Mouse (Mus musculus) kidney, adult 8-10 months (tissue): ENCODE data around the gene Mchr1.

Source experiments
- DNase-seq, 2 experiments: peaks; one replicate each; pipeline ENCODE4 v3.0.0; 2022

The Mchr1 gene

DNA sequence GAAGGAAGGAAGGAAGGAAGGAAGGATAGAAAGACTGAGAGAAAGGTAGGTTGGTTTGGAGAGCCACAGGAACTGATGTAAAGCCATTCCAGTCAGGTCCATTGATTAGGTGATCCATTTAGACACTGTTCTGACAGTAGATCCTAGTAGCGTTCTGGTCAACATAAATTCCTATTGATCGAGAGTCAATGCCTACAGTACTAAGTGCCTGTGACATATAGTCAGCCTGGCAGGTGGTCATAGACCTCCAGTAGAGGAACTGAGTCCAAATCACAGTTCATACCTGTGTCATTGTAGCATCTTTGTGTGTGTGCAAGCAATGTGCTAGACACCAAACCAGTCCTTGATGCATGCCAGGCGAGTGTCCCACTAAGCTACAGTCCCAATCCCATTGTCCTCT, 7.0 kb upstream of the Mchr1 start:
- DNase-seq = no peak

DNA sequence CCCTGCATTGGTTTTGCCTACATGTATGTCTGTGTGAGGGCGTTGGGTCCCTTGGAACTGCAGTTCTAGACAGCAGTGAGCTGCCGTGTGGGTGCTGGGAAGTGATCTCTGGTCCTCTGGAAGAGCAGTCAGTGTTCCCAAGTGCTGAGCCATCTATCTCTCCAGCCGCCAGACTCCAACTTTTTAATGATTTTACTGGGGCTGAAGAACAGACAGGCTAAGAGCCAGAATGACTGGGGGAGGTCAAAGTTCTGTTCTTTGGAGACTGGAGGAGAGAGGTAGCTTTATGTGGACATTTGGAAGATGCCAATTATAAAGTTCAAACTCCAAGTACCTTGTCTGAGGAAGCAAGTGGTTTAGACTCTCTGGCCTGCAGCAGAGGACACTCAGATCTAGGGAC, 5.5 kb upstream of the Mchr1 start:
- peak; percentile 72 to 85 for DNase-seq

DNA sequence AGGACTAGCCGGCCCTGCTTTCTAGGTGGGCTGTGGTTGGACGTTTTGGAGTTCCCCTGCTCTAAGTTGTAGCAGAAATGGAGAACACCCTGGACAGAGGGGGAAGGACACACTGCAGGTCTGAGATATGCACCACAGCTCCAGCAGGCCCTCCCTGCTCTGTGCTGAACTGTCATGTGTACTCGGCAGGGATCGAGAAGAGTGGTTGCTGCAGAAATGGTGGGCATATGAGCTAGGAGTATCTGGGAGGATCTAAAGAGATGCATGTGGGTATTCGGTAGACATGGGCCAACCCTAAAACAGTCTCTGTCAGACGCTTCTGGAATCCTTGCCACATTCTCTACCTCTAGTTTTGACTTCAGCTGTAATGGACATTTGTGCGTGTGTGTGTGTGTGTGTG, 4.0 kb upstream of the Mchr1 start:
- no peak for DNase-seq

DNA sequence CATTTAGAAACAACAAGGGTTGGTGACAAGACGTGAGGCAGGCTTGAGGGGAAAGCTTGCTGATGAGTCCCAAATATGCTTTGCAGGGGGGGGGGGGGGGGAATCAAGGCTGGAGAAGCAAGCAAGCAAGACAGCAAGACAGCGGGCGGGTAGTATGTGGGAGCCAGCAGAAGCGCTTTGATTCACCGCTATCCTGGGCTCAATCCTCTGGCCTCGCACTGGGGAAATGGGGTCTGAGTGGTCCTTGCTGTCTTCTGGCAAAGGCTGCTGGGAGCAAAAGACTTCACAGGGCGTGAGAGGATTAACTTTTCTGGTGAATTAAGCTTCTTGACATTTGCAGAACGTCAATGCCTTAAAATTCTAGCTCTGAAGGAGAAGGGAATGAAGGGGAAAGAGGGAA, 763 bp downstream of the Mchr1 start:
- DNase-seq = no peak

DNA sequence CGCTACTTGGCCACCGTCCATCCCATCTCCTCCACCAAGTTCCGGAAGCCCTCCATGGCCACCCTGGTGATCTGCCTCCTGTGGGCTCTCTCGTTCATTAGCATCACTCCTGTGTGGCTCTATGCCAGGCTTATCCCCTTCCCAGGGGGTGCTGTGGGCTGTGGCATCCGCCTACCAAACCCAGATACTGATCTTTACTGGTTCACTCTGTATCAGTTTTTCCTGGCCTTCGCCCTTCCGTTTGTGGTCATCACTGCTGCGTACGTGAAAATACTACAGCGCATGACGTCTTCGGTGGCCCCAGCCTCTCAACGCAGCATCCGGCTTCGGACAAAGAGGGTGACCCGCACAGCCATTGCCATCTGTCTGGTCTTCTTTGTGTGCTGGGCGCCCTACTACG, 2.2 kb downstream of the Mchr1 start:
- no peak for DNase-seq

DNA sequence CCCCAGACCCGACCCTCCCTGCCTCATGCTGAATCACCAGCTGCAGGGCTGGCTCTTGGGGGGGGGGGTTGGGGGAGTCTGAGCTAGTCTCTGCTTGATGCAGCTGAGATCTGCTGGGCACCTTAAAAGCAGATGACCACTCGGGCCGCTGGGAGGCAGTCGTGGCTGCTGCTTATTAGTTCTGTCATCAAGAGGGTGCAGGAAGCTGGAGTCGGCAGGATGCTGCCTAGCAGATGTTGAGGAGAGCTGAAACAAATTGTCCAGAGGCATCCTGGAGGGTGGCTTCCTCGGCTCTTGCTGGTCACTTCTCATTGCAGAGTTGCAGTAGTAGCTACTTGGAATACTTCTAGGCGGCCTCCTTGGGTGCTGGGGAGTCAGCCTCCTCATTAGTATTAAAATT, 4.0 kb downstream of the Mchr1 start:
- DNase-seq = peak in 1 of 2 experiments; percentile 70

DNA sequence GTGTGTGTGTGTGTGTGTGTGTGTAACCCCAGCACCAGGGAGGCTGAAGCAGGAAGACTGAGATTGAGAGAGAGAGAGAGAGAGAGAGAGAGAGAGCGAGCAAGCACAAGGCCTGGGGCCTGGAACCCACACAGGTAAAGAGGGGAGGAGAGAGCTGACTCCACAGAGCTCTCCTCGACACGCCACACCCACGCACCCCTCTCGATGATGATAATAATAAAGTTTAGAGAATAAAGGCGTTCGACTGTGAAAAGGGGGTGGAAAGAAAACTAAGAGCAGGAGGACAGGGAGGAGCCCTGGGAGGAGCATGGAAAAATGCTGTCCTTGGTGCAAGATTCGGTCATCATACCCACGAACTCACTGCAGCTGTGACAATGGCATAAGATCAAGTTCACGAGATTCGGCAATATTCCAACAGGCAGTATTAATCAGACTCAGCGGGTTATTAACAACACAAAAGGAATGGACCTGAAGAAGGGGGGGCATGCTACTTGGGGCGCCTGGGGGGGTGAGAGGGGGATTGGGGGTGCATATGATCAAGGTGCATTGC, 4.6 kb downstream of the Mchr1 start:
- no peak for DNase-seq

DNA sequence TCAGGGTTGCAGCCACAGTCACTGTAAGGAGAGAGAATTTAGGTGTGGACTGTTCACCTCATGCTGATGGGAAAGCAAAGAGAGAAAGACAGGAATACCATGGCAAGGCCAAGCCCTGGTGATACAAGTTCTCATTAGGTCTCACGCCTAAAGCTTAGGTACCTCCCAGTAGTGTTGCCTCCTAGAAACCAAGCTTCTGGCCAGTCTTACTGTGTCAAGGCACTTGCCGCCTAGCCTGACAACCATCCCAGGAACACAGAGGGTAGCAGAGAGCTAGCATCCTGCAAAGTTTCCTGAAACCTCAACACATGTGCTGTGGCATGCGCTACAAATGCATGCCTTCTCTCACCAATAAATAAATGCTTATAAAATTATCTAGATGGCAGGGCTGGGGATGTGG, 11.6 kb downstream of the Mchr1 start:
- no peak for DNase-seq

DNA sequence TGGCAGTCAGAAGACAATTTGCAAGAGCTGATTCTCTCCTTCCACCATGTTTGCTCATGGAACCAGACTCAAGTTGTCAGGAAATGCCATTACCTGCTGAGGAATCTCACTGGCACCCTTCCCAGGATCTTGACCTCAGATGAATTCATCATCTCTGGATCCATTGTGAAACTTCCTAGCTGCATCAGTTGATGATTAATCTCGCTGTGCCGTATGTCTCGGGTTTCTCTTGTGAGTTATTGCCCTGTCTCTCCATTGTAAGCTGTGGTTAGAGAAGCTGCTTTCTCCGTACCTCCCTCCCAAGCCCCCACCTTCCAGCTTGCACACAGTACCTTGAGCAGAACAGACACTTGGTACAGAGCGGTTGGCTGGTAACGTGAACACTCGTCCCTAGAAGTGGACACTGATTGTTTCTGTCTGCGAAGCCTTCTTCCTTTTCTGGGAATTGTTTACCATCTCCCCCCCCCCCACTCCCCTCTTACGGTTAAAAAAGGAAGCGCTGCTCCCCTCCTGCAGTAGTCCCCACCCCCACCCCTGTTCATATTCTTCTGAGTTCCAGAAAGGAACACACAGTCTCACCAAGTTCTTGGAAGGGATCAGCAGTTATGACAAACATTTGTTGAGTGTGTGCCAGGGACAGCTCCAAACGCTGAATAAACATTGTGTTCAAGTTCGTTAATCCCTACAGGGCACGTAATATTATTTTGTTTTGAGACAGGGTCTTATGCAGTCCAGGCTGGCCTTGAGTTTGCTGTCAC, 12.5 kb downstream of the Mchr1 start:
- DNase-seq = peak; percentile 93 to 94

DNA sequence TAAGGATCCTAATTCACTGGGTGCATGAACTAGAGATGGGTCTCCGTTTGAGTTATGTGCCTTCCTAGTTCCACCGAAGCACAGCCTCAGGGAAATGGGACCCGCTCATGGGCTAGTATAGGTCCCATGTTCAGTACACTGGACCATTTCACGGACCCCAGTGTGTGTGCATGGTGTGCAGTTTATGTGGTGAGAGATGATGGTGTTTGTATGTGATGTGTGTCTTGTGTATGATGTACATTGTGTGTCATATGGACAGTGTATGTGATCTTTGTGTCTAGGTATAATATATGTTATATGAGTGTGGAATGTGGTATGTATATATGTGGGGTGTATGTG, 13.0 kb downstream of the Mchr1 start:
- no peak for DNase-seq

DNA sequence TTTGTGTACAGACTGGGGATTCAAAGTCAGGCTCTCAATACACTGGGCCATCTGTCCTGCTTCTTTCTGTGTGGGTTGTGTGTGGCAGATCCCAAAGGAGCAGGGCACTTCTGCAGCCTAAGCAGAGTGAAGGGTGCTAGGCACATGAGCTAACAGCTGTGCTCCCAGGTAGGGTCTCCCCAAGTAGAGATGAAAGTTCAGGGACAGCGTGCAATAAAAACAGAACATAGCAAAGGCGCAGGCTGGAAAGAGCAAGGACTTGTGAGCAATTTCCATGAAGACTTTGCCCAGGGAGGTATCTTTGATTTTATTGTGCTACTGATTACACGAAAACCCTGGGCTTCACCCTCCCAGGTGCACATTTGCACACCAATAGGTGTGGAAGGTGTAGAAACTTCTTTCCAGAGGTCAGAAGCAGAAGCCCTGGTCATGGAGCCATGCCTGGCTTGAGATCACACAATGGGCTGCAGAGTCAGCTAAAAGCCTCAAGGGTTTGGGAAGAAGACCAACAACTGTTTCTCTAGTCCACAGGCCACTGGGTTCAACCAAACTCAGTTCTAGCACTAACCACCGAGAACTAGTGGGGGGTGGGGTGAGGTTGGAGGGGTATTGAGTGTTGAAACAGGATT, 13.8 kb downstream of the Mchr1 start:
- peak in 1 of 2 experiments; percentile 63 for DNase-seq

DNA sequence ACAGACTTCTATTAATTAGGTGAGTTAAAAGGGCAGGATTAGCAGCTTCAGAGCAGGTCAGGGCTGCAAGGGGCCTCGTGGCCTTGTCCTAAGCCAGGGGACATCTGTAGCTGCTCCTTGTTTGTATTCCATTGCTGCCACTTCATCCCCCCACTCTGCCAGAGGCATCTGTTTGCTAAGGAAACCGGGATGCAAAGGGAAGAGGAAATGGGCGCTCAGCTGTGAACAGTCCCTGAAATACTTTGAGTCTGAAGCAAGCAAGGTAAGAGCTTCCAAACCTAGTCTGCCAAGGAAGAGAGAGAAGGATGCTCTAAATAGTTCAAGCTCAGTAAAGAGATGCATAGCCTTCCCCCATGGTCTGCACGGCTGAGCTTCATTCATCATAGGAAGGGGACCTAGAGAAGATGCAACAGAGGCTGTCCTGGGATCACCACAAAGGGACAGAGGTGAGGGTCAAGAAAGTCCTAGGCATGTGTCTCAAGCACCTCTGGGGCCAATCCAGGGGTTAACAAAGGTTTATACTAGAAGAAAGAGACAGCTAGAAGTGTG, 17.4 kb downstream of the Mchr1 start:
- no peak for DNase-seq

DNA sequence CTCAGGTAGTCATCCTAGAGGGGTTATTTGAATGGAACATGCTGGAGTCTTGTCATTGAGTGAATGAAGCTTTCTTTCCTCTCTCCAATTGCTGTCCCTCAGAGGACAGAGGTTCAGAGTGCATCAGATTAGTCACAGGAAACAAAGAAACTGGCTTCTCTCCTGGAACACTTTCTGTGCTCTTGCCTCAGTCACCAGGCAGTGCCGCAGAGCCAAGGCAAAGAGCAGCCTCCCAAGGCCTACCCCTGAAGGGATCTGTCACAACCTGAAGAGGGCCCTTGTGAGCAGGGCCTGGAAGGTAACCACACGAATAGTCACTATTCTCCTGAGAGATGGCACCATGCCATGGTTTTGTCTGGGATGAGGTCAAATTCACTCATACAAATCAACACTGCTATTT, 18.3 kb downstream of the Mchr1 start:
- peak in 1 of 2 experiments; percentile 13 for DNase-seq

DNA sequence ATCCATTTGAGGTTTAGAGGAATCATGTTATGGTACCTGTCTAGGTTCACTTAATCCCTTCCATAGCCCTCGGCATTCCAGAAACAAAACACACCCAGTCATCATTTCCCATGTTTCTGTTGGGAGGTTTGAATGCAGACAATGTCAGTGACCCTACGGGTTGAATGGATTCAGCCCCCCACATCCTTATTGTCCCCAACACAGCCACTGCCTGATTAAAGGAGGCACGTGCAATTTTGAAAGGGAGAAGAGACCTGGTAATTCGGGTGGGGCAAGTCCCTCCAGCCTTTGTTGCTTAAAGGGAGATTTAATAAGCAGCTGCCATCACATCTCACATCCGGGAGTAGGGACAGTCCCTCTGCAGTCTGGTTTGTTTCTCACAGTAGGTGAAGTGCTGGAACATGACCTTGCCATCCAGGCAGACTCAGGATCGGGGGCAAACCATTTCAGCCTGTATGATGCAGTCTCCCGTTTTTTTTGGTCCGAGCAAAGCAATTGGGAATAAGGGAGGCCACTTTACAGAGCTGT, 18.9 kb downstream of the Mchr1 start:
- no peak for DNase-seq

DNA sequence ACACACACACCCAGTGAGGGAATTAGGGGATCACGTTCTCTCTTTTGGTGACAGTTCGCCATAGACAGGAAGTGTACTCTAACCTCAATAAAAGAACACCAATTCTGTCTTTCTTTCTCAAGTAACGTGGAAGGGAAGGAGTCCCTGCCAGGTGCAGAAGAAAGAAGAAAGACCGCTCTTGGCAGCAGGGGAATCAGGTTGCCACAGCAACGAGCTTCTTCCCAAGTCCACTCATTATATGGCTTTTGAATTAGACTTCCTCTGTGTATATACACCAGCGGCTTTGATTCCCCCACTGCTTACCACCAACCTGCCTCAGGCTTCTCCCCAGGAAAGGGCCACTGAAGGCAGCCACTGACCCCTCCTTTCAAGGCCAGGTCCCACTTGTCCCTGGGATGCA, 19.8 kb downstream of the Mchr1 start:
- no peak for DNase-seq

DNA sequence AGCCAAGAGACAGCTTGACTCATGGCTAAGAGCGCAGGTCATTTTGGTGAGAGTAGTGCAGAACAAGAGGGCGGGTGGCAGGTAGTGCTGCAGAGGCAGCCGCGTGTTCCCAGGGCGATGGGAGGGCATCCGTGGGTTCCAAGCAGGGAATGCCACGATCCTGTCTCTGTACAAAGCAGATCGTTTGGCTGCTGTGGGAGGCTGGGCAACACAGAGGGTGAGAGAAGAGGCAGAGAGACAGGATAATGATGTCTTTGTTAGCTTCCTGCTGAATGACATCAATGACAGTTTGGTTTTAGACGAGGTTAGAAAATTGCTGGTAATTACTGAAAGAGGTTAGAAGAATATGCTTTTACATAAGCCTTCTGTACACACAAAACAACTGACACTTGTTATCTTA, 23.0 kb downstream of the Mchr1 start:
- DNase-seq = no peak

DNA sequence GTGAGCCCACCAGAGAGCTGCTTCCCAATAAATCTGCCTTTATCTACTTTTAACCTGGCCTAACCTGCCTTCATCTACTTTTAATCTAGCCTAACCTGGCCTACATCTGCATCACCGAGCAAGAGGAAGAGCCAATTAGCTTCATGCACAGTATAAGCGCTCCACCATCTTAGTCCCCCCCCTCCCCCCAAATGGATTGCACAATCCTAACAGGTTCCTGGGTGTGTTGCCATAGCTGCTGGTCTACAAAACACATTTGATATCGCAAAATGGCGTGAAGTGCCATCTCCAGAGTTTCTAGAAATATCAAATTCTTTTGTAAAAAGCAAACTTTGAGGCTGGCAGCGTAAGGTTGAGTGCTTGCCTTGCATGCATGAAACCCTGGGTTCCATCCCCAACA, 24.0 kb downstream of the Mchr1 start:
- DNase-seq = no peak

DNA sequence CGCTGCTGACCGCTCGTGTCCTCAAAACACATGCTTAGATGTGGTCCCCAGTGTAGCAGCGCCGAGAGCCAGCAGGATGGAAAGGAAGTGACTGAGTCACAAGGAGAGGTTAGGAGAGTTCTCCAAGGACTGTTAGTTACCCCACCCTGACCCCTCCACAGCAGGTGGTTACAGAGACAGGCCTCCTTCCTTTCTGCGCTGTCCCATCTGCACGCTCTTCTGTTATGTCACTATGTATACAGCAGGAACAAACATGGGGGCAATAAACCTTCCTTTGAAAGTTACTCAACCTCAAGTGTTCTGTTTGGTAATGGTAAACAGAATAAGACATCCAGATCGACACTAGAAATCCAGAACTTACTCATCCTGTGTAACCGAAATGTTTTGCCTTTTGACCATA, 24.9 kb downstream of the Mchr1 start:
- no peak for DNase-seq

DNA sequence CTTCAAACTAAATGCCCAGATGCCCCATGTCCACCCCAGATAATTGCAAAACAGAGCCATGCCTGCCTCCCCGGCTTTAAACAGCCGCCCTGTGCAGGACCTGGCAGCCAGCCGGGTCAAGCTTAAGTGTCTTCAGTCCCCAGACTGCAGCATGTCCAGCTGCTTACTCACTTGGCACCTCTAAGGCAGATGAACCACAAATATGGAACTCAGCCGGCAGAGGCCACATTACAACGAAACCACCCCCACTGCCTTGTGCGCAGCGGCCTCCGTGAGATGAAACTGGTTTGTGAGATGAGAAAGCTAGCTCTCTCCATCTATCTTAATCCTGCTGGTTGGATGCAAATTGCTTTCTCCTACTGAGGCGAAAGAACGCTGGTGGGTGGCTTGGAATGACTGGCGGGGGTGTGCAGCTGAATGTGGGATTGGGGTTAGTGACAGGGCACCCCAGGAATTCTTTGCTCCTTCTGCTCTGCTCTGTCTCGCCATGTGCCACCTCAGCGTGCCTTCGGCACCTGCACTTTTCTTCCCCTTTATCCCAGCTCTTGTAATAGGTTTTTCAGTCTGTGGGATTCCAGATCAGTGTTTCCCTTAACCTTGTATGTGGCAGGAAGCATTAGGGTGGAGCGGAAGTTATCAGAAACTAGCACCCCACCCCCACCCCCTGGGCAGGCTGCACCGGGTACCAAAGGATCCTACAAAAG, 29.2 kb downstream of the Mchr1 start:
- no peak for DNase-seq

DNA sequence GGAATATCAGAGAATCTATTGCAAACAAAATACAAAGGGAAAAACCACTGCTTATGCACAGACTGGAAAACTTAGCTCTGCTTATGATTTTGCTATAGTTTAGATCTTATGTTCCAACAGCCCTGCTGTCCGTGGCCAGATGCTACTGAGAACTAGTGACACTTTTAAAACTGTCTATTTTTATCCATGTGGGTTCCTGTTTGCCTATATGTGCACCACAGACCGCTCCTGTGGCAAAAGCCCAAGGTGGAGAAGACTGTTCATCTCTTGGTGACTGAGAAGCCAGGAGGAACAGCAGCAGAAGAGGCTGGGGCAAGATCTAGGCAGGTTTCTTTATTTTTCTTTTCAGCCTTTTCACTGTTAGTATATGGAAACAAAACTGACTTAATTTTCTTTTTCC, 32.1 kb downstream of the Mchr1 start:
- no peak for DNase-seq

DNA sequence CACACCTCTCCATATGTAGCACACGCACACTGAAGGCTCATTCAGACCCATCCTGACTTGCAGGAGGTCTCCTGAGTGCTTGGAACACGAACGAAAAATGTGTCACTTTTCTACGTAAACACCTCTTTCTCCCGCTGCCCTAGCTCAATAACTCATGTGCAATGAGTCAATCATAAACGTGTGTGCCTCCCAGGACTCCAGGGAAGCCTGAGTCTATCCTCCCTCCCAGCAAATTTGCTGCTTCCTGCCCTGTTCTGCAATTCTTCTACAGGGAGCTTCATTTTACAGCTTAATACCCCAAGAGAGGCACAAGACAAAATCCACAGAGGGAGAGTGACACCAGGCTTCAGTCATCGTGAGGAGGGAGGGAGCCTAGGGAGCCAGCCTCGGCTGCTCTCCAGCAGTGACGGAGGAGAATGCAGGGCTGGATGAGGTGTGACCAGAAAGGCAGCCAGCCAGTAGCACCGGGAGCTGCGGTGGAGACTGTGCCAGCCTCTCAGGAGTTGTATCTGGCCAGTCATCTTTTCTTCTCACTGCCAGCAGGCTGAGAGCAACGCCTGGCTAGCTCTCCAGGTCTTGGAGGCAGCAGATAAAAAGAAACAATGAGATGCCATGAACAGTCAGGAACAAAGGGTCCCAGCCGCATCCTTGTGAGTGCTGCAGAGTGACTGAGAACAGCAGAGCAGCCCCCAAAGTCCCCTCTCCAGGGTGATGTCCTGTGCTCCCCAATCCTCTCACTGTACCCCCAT, 37.2 kb downstream of the Mchr1 start:
- DNase-seq = peak; percentile 31 to 52

DNA sequence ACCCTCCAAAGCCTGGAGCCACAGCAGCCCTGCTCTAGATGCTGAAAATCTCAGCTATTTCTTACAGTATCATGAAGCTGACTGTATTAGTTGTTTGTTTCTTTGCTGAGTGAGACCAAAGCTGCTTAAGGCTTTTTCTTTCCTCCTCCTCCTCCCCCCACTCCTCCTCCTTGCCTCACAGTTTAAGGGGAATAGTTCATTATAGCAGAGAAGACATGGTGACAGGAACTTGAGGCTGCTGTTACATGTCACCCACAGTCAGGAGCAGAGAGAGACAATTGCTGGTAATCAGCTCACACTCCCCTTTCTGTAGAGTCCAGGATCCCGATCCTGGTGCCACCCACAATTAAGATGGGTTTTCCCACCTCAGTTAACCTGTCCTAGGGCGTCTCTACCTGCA, 38.1 kb downstream of the Mchr1 start:
- no peak for DNase-seq

DNA sequence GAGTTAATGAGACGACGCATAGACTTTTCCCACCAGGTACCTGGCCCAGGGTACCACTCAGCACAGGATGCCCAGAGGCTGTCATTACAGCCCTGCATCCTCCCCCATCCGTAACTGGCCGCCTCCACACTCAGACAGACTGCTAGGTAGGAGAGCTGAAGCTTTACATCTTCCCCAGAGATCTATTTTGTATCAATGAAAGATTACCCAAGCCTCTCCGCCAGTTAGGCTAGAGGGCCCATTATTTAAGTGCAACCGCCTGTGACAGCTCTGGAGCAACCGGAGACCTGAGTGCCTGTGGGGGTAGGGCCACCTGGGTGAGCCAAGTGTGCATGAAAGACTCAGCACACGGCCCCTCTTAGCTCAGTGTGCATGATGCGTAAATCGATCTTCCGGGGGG, 42.6 kb downstream of the Mchr1 start:
- DNase-seq = no peak
